Mouse (Mus musculus): ENCODE data around the gene Gm6657.

The Gm6657 gene

GRCm38 (mm10) chr12:78193942-78194341 lies at the start of gene Gm6657:
Gm6657 (plus strand) TSS chr12:78194242.
- DNase-seq, result no peak

- DNase-seq, result no peak
Measured at GRCm38 (mm10) chr12:78153308-78154002, 40.6 kb upstream of the Gm6657 start.

- DNase-seq, result no peak
Measured at GRCm38 (mm10) chr12:78170178-78170577, 23.9 kb upstream of the Gm6657 start.

- no peak for DNase-seq
Measured at GRCm38 (mm10) chr12:78173945-78174344, 20.1 kb upstream of the Gm6657 start.

- no peak for DNase-seq
Measured at GRCm38 (mm10) chr12:78174671-78175070, 19.4 kb upstream of the Gm6657 start.

- no peak for DNase-seq
Measured at GRCm38 (mm10) chr12:78181452-78181851, 12.6 kb upstream of the Gm6657 start.

GRCm38 (mm10) chr12:78195368-78195767 lies 1.3 kb downstream of the Gm6657 start:
- no peak for DNase-seq

- DNase-seq, result no peak
Measured at GRCm38 (mm10) chr12:78203646-78204045, 9.6 kb downstream of the Gm6657 start.

- DNase-seq, result peak; percentile 65
Measured at GRCm38 (mm10) chr12:78205915-78206570, 12.0 kb downstream of the Gm6657 start.

GRCm38 (mm10) chr12:78206571-78206960 lies 12.5 kb downstream of the Gm6657 start:
- DNase-seq, result no peak

- no peak for DNase-seq
Measured at GRCm38 (mm10) chr12:78209856-78210255, 15.8 kb downstream of the Gm6657 start.

- DNase-seq, result no peak
Measured at GRCm38 (mm10) chr12:78215490-78215889, 21.4 kb downstream of the Gm6657 start.

GRCm38 (mm10) chr12:78219191-78219825 lies 25.3 kb downstream of the Gm6657 start:
- DNase-seq, result no peak

GRCm38 (mm10) chr12:78225707-78226518 lies 31.9 kb downstream of the Gm6657 start, which contains the start of gene Gphn:
Gphn (plus strand) TSS chr12:78226379.
- DNase-seq, result peak; percentile 90

- peak; percentile 86 for DNase-seq
Measured at GRCm38 (mm10) chr12:78226519-78226875, 32.5 kb downstream of the Gm6657 start.

- DNase-seq, result peak; percentile 49
Measured at GRCm38 (mm10) chr12:78227021-78227932, 33.2 kb downstream of the Gm6657 start.

GRCm38 (mm10) chr12:78228139-78228538 lies 34.1 kb downstream of the Gm6657 start:
- DNase-seq, result no peak

- DNase-seq, result no peak
Measured at GRCm38 (mm10) chr12:78232560-78232959, 38.5 kb downstream of the Gm6657 start.

GRCm38 (mm10) chr12:78248366-78248765 lies 54.3 kb downstream of the Gm6657 start:
- no peak for DNase-seq

- no peak for DNase-seq
Measured at GRCm38 (mm10) chr12:78249151-78249550, 55.1 kb downstream of the Gm6657 start.
